Mouse (Mus musculus): ENCODE results near the gene Igf2bp1. TPM values are rescaled to one million over a fixed set of nuclear protein-coding genes. Genes with fewer than 3 reads are reported as not detected.

The Igf2bp1 gene
- total RNA-seq, 2 experiments from 2014 or later: not detected

Small RNA genes within 50 kb of the gene (microRNA-seq; reads per million reads assigned to microRNA genes)
- gene Mir3063 (ENCODE audit: borderline replicate concordance in 2 of 2): 0 reads per million in 2 experiments

Other genes starting within 250 kb of the Igf2bp1 start
- 100 to 1,000 TPM; 288 to 335 TPM for gene Phospho1, start 181.4 kb downstream of the Igf2bp1 start, total RNA-seq (2021)
- 1 to 10 TPM; 5.2 to 6.1 TPM for gene Gngt2, start 168.7 kb downstream of the Igf2bp1 start, total RNA-seq (2021)
- gene Abi3, start 163.5 kb downstream of the Igf2bp1 start, total RNA-seq (2021): 1 to 10 TPM; 2.2 to 3.2 TPM
- not detected for gene B4galnt2, start 91.0 kb downstream of the Igf2bp1 start, total RNA-seq (2021)
- not detected for gene Gip, start 18.6 kb upstream of the Igf2bp1 start, total RNA-seq (2021)
- 10 to 100 TPM; 31.1 to 31.8 TPM for gene Snf8, start 28.9 kb upstream of the Igf2bp1 start, total RNA-seq (2021)
- 10 to 100 TPM; 15.0 to 15.6 TPM for gene Ube2z, start 59.4 kb upstream of the Igf2bp1 start, total RNA-seq (2021)
- gene Atp5g1, start 69.7 kb upstream of the Igf2bp1 start, total RNA-seq (2021): 1,000 to 10,000 TPM; 1,455 to 1,686 TPM
- gene Calcoco2, start 106.0 kb upstream of the Igf2bp1 start, total RNA-seq (2021): not detected
- gene Ttll6, start 127.8 kb upstream of the Igf2bp1 start, total RNA-seq (2021): not detected
- not detected for gene Hoxb13, start 188.4 kb upstream of the Igf2bp1 start, total RNA-seq (2021)